Mouse (Mus musculus) liver, postnatal 0 days (tissue): ENCODE measurements at regions not wholly inside any gene's neighbourhood (a gene's known extent, or its start where the extent isn't known, plus 50 kb on each side); places are given as distances from the start of the nearest gene placed in this dataset.

Experiments used
- CTCF ChIP-seq: sonication (generic); IDR thresholded peaks from 2 replicates; pipeline ENCODE4 v1.5.1; 2016; ENCODE audit warnings: antibody characterized with exemption, low read depth
- EP300 ChIP-seq: IDR thresholded peaks from 2 replicates; pipeline ENCODE4 v1.6.1; 2016; ENCODE audit warnings: antibody characterized with exemption, low read depth, mild to moderate bottlenecking

- TF ChIP-seq CTCF (no peak), EP300 (no peak)
These were observed 78.5 kb downstream of the Xrcc2 start for GRCm38 (mm10) chr5:25627086-25627485.
